30 mouse cellular contexts compared by ENCODE assay signal in the genomic region with DNA sequence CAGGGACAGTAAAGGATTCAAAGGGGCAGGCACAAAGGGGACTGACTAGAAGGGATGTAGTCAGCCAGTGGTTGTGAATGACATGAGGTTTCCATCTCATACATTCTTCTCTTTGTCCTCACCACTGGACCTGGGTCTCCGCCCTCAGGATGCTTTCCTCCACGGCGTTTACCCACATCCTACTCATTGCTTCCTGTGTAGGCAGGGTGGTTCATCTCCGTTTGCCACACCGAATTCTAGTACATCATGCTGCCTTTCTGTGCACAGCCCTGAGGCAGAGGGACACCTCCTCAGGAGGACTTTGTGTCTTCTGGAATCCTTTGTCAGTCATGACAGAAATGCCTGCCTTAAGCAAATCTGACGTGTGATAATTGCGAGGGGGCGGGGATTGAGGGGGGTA.
DNase-seq lines count a peak whose midpoint lies in the region; ATAC-seq lines count a peak whose summit lies in the region.
"Had no signal": no experiment of that assay in that cellular context is flagged by ENCODE, and none has a peak within 500 bp of the region (broad histone marks: within the 10 kb centered on the region; RNA-seq: fewer than 3 reads in every experiment).

No protein-coding gene starts in this region.

- H3K9me3 ChIP-seq in hindbrain, embryonic 10.5 days, result peaks cover 8% of the 10 kb centered on the region
- peaks cover 8% of the 10 kb centered on the region; the same call in 1 of the 2 replicates for H3K9me3 ChIP-seq in hindbrain, embryonic 12.5 days (replicated peaks)
- H3K9me3 ChIP-seq: intestine, embryonic 15.5 days; midbrain, embryonic 10.5 days; neural tube, embryonic 12.5 days had no signal

- no peak for ATAC-seq in hindbrain, embryonic 12.5 days (ENCODE audit: low FRiP score)
- ATAC-seq: forebrain, embryonic 16.5 days; hindbrain, embryonic 16.5 days; intestine, embryonic 15.5 days; midbrain, embryonic 16.5 days had no signal

- no peak overlapping the region for H3K4me2 ChIP-seq in hindbrain, embryonic 12.5 days (replicated peaks)
- H3K4me2 ChIP-seq: heart, embryonic 13.5 days; intestine, embryonic 15.5 days; neural tube, embryonic 12.5 days had no signal

- H3K9ac ChIP-seq in hindbrain, embryonic 12.5 days, result no peak overlapping the region
- H3K9ac ChIP-seq: heart, embryonic 13.5 days; intestine, embryonic 15.5 days; liver, embryonic 14.5 days; neural tube, embryonic 12.5 days had no signal

- 87% methylated on average over 8 of the region's 8 CpGs for WGBS in hindbrain, embryonic 10.5 days
- WGBS in hindbrain, embryonic 12.5 days, result 84% methylated on average over 8 of the region's 8 CpGs

- H3K4me3 ChIP-seq in hindbrain, embryonic 10.5 days, result no peak overlapping the region
- H3K4me3 ChIP-seq in hindbrain, embryonic 12.5 days, result no peak overlapping the region
- H3K4me3 ChIP-seq: erythroblast, embryonic 14.5 days; heart, embryonic 13.5 days; intestine, embryonic 15.5 days; midbrain, embryonic 10.5 days; neural tube, embryonic 12.5 days had no signal

- H3K36me3 ChIP-seq in hindbrain, embryonic 10.5 days, result no peaks in the 10 kb centered on the region
- no peaks in the 10 kb centered on the region for H3K36me3 ChIP-seq in hindbrain, embryonic 12.5 days
- H3K36me3 ChIP-seq: G1E; heart, embryonic 13.5 days; intestine, embryonic 15.5 days; midbrain, embryonic 10.5 days; neural tube, embryonic 12.5 days had no signal

- no peak for DNase-seq in hindbrain, embryonic 10.5 days (ENCODE audit: low spot score)
- DNase-seq in CD8-positive naive resting alpha-beta T cell, adult 2 months (ENCODE audit: low read depth in 2 of 2, low spot score in 2 of 2), result peak; percentile 26 to 27
- DNase-seq in naive thymus-derived CD4-positive, alpha-beta T cell, adult 2 months (ENCODE audit: low read depth), result peak; percentile 71
- DNase-seq in thymus, postnatal 36 days, result peak; percentile 30 to 46
- no peak for DNase-seq in kidney, adult 11 months
- no peak for DNase-seq in testis, postnatal 10 days (ENCODE audit: low spot score)
- DNase-seq: adrenal gland, postnatal 25 days; cerebellum, adult 18-20 months; cerebellum, postnatal 10 days; gastrocnemius, postnatal 10 days; heart, postnatal 10 days; kidney, adult 9 months; kidney, postnatal 10 days; layer of hippocampus, postnatal 36 days; liver; lung, adult 2 months; lung, postnatal 10 days; right cerebral cortex, adult 18-20 months; right cerebral cortex, postnatal 4 days had no signal

- 0 out of 2 replicates have a peak, but pooled peaks cover 4% of the 10 kb centered on the region for H3K4me1 ChIP-seq in hindbrain, embryonic 10.5 days (replicated peaks)
- H3K4me1 ChIP-seq in hindbrain, embryonic 12.5 days, result peaks cover 4% of the 10 kb centered on the region; the same call in 1 of the 2 replicates
- H3K4me1 ChIP-seq: intestine, embryonic 15.5 days; midbrain, embryonic 10.5 days; neural tube, embryonic 12.5 days had no signal

- 0 out of 2 replicates have a peak overlapping the region, but pooled peaks have one; percentile 8 for H3K27ac ChIP-seq in hindbrain, embryonic 10.5 days
- no peak overlapping the region for H3K27ac ChIP-seq in hindbrain, embryonic 12.5 days
- H3K27ac ChIP-seq: heart, embryonic 13.5 days; intestine, embryonic 15.5 days; liver, embryonic 14.5 days; midbrain, embryonic 10.5 days; neural tube, embryonic 12.5 days had no signal

- H3K27me3 ChIP-seq in hindbrain, embryonic 10.5 days (ENCODE audit: insufficient read depth, poor library complexity, severe bottlenecking), result no peaks in the 10 kb centered on the region
- no peaks in the 10 kb centered on the region for H3K27me3 ChIP-seq in hindbrain, embryonic 12.5 days
- H3K27me3 ChIP-seq: heart, embryonic 13.5 days; intestine, embryonic 15.5 days; neural tube, embryonic 12.5 days had no signal

Comparison
In these comparisons a context has a peak if more than half of its experiments do, and no peak if none do; other contexts are left out.
1. DNase-seq: peak in CD8-positive naive resting alpha-beta T cell, adult 2 months (2 of 2), naive thymus-derived CD4-positive, alpha-beta T cell, adult 2 months (single experiment) and thymus, postnatal 36 days (2 of 2); none in hindbrain, embryonic 10.5 days (single experiment), kidney, adult 11 months (single experiment) and testis, postnatal 10 days (single experiment).